Mouse (Mus musculus): ENCODE data around the gene Numb.
"Not testable (repeated sequence)": the region's sequence is repeated elsewhere in the genome, so short reads cannot be mapped to it uniquely, and the experiment has no call there.

Numb gene

GRCm38 (mm10) chr12:83920721-83921441 is 853 bp downstream of the Numb start:
- no peak for DNase-seq

DNA sequence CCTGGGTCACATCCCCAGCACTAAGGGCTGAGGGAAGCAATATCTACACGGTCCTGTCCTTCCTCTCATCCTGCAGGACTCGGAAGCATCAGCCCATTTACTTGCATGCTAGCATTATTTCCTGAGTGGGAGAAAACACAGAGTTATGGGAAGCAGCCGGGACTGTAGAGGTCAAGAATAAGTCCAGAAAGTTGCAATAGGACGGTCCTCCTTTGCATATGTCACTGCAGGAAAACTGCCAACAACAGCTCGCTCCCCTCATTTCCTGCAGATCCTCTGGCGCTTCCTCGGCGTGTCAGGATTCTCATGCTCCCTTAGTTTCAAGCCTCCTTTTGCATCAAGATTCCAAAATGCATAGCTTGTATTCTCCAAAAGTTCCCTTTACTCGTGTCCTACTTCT is 4.8 kb downstream of the Numb start:
- peak; percentile 38 for DNase-seq

DNA sequence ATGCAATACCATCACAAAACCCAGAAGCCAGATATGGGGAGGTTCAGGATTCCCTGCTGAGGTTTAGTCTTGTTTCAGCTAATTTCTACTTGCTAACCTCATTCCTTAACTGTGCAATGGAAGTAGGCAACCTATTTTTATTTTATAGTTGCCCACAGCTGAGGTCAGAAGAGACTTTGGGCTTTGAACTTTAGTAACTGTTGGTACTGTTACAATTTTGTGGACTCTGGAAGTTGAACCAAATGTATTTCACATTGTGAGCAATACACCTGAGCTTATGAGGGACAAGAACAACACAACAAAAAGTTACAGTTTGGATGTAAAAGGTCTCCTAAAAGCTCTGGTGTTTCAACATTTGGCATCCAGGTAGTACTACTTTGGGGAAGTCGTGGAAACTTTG is 6.9 kb downstream of the Numb start:
- peak; percentile 58 for DNase-seq

GRCm38 (mm10) chr12:83914202-83914740 is 7.5 kb downstream of the Numb start:
- DNase-seq = peak; percentile 16

DNA sequence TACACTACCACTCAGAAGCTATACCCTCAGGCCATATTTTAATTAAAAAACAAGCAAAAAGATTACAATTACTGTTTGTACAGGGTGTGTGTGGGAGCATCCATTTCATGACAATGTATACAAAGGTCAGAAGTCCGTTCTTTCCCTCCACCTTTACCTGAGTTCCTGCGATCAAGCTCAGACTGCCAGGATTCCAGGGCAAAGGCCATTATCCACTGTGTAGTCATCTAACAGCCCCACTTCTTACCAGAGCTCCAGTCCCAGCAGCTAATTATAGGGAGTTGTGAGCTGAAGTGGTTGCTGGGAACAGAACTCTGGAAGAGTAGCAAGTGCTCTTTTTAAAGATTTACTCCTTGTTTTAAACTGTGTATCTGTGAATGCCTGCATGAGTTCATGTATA is 11.3 kb downstream of the Numb start:
- no peak for DNase-seq

- no peak for DNase-seq
These were observed 28.8 kb downstream of the Numb start for GRCm38 (mm10) chr12:83892926-83893325.

DNA sequence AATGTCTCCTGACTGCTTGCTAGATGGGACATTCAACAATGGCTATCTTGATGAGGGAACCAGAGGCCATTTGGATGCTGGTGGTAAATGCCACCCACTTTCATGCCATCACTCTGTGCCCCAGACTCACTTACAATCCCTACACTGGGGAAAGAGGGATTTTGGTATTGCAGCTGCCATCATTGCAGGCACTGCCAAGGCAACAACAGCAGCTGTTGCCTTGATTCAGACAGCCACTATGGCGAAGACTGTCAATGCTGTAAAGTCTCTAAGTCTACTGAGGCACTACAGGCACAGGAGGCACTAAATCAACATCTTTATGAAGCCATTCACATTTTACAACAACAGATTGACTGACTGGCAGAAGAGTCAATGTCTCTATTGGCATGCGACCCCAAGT is 30.5 kb downstream of the Numb start:
- DNase-seq = no peak

DNA sequence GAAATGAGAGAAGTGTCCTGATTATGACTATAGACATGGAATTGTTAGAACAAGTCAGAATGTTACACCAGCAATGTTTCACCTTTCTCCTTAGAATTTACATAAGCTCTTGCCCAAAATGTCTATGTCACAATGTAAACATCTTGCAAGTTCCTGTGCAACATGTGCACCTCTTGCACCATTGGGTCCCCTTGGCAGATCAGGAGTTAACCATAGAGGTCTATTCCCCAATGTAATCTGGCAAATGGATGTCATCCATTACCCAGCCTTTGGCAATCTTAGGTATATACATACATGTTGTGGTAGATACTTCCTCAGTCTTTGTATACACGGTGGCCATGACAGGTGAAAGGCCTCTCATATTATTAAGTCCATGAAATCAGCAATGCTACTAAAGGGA is 32.6 kb downstream of the Numb start:
- no peak for DNase-seq

DNA sequence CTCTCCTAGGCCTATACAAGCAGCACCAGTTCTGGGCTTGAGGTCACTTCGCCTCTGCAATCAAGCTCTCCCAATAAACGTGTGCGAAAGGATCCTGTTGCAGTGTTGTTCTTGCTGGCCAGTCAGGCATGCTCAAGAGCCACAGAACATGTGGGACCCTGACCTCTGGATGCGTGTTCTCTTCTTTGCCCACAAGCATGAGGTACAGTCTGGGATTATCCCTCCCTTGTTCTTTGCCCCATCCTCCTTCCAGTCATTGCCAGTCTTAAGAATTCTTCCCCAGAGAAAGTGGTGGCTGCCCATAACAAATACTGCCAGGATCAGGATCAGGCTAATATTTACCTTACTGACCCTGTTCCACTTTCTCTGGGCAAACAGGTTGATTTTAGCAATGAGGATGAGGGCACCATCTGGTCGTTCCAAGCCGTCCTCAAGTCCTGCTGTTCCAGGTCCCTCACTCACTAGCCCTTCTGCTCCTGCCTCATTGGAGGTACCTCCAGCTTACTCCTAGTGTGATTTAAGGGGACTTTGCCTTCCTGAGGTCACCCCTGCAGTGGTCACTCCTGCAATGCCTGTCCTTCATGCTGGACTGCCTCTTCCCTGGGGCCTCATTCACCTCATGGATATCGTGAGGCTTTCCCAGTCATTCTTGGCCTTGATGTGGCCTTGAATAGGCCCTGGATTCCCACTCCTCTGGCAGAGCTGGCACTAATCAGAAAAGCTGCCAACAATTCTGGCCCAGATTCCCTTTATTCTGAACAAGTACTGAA is 36.0 kb downstream of the Numb start:
- peak; percentile 57 for DNase-seq

GRCm38 (mm10) chr12:83885065-83885464 is 36.7 kb downstream of the Numb start:
- not testable (repeated sequence) for DNase-seq

DNA sequence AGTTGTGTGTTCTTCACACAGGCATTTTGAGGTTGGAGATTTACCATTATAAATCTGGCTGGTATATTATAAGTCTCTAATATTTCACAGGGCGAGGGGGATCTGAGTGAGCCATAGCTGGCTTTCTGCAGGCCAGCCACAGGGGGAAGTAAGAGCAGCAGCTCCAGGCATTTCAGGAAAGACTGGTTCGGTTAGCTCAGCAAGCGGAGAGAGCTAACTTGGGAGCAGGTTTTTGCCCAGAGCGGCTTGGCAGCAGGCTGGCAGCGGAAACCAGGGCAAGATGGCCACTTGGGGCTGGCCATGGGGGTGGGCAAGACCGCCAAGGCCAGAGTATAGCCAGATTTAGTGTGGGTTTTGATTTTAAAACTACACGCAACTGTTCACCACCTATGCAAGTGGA is 39.2 kb downstream of the Numb start:
- peak; percentile 29 for DNase-seq

DNA sequence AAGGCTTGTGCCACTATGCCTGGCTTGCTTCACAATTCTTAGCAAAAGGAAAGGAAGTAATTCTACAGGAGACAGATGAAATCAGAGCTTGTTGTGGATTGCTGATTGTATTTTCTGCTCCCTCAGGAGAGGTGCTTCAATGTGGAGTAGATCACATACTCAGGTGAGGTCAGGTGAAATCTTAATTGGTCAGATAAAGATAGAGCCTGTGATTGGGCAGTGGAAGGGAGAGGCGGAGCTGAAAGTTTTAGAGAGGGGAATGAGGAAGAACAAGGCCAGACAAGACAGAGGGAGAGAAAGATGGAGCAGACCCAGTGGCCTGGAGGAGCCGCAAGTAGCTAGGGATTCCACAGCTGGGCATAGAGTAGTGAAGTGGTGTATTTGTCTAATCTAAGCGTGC is 39.6 kb downstream of the Numb start:
- DNase-seq = no peak

DNA sequence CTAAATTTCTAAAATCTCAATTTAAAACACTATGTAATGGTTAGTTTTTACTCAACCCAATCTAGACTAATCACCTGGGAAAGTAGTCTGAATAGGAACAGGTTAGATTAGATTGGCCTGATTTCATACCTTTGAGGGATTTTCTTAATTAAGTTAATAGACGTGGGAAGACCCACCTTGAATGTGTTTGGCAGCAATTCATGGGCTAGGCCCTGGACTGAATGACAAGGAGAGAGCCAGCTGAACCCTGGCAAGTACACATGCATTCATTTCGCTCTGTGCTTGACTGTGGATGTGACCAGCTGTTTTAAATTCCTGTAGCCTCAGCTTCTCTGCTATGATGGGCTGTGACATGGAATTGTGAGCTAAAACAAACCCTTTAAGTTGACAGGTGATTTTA is 40.8 kb downstream of the Numb start:
- no peak for DNase-seq

GRCm38 (mm10) chr12:83875097-83875496 is 46.6 kb downstream of the Numb start:
- no peak for DNase-seq

DNA sequence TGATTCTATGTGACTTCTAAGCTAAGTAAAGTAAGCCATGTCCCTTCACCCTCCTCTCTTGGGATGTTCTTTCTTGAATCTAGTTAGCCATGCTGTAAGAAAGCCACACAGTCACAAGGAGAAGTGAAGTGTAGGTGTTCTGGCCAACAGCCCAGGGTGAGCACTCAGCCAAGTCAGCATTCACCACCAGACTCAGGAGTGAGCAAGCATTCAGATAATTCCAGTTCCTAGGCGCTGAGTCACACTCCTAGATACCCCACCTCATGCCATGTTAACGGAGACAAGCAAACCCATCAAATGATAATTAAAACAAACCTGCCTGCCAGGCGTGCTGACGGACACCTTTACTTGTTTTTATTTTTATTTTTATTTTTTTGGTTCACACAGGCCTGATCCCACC is 47.1 kb downstream of the Numb start:
- DNase-seq = peak; percentile 80

DNA sequence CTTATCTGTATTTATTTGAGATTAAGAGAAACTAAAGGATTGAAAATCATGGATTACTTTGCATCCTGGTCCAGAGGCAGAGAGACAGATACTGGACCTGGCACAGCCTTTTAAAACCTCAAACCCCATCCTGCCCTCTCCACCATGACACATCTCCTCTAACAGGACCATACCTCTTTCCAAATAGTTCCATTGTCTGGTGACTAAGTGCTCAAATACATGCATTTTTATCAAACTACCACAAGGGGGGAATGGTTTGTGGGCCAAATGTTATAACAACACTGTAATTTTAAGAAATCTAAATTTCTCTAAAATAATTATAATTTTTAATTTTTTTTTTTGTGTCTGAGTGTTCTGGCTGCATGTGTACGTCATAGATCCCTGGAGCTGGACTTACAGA is 57.2 kb downstream of the Numb start:
- DNase-seq = no peak

GRCm38 (mm10) chr12:83861880-83862279 is 59.9 kb downstream of the Numb start:
- no peak for DNase-seq

- no peak for DNase-seq
These were observed 61.0 kb downstream of the Numb start for GRCm38 (mm10) chr12:83860688-83861087.

DNA sequence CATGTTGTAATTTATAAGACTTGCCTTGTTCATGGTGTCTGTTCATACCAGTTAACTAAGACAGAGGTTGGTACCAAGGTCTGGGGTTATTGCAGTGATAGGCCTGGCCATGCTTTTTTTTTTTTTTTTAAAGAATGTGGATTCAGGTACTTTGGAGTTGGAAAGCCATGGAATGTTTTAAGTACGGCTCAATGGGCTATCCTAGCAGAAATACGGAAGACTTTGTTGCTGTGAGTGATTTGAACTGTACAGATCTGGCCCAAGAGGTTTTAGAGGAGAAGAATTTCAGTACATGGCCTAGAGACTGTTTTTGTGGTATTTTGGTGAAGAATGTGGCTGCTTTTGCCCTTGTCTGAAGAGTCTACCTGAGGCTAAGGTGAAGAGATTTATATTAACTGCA is 63.7 kb downstream of the Numb start:
- DNase-seq = no peak

DNA sequence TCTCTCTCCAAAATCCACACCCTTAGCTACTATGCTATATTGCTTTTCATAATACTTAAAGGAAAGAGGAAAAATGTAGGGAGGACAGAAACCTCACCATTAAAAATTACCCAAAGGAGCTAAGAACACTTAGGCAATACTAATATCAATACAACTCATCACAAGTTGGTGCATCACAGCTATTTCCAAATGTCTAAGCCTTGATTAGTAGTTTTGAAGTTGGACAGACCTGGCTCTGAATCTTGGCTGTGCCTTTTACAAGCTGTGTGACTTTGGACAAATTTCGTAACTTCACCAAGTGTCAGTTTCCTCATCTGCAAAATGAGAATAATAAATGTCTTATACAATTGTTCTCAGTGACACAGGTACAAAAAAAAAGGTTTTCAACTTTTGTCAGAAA is 66.5 kb downstream of the Numb start:
- DNase-seq = no peak

- DNase-seq = no peak
These were observed 67.5 kb downstream of the Numb start for GRCm38 (mm10) chr12:83854281-83854680.

GRCm38 (mm10) chr12:83852512-83853213 is 69.1 kb downstream of the Numb start:
- DNase-seq = no peak

- DNase-seq = no peak
These were observed 71.4 kb downstream of the Numb start for GRCm38 (mm10) chr12:83850334-83850733.

Data from kidney, adult 9 months (tissue).